Mouse (Mus musculus) cortical plate, adult 2 months (tissue): ENCODE data around the gene Relch.

Experiments
- CTCF ChIP-seq: fragments of 200-500 bp; IDR thresholded peaks from 2 replicates; pipeline ENCODE4 v1.5.1; 2011; ENCODE audit warnings: mild to moderate bottlenecking, control low read depth, low read length; ENCODE audit not compliant: insufficient read depth; ENCODE audit errors: extremely low read depth
- POLR2A ChIP-seq: fragments of 200-500 bp; IDR thresholded peaks from 2 replicates; pipeline ENCODE4 v1.6.1; 2011; ENCODE audit warnings: mild to moderate bottlenecking, low read length, control low read depth; ENCODE audit not compliant: insufficient read depth; ENCODE audit errors: extremely low read depth

GRCm38 (mm10) chr1:105669700-105670099, 6.0 kb downstream of the Relch start:
- TF ChIP-seq CTCF (no peak), POLR2A (no peak)
